Mouse (Mus musculus) cerebellum, adult 9-10 months (tissue): Measurements from ENCODE around the gene Myo1f.
A peak's percentile ranks its signal among the peaks of the same experiment; 100 is the strongest.

Experiments used
- DNase-seq: peaks from one replicate; pipeline ENCODE4 v3.0.0; 2022

Myo1f gene

DNA sequence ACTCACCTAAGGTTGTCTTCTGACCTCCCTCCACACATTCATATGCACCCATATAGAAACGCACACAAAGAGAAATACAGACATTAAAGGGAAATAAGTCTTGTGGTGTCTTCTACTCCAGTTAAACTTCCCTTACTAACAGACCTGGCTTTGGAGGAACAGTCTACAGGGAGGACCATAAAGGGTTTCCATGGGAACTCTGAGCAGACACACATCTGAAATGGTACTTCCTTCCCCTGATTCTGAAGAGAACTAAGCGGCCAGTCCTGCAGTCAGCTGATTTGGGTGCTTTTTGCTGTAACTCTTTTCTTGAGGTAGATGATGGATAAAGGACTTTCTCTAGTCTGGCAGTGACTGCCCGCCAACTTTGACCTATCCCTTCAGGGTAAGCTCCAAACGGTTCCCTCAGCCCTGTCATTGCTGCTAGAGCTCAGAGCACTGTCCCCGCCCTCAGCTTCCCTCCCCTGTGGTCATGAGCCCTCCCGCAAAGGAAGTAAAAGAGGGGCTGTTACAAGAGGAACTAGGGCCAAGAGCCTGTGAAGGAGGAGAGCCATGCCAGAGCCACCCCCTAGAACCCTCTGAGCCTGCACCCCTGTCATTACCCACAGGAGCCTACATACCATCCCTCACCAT, at the start of gene Myo1f:
Gene Myo1f (plus strand): TSS at position 485 of the 633 bp plus-strand sequence.
- DNase-seq = no peak

DNA sequence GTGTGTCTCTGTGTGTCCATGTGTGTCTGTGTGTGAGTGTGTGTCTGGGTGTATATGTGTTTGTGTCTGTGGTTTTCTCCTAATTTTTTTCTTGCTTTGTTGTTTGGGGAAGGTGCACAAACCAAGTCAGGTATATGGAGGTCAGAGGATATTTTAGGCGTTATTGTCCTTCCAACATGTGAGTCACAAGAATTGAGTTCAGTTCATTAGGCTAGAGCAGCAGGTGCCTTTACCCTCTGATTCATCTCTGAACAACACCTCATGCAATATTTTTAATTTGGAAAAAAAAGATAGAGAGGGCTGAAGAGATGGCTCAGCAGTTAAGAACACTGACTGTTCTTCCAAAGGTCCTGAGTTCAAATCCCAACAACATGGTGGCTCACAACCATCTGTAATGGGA, 47.1 kb upstream of the Myo1f start:
- no peak for DNase-seq

DNA sequence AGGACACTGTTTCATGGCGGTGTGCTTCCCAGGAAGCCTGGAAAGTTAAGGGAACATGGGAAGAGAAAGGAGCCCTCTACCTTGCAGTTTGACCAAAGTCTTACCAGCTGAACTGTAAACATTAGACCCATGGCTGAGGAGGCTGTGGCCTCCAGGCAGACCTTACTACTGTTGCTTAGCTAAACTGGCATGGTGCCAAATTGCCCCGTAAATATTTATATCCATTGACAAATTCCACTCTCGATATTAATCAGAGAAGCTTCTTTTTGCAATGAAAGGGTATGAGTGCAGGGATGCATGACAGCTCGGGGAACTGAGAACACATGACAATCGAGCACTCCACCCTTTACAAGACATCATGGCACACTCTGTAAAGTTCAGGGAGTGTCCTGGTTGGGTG, 45.3 kb upstream of the Myo1f start:
- DNase-seq = no peak

DNA sequence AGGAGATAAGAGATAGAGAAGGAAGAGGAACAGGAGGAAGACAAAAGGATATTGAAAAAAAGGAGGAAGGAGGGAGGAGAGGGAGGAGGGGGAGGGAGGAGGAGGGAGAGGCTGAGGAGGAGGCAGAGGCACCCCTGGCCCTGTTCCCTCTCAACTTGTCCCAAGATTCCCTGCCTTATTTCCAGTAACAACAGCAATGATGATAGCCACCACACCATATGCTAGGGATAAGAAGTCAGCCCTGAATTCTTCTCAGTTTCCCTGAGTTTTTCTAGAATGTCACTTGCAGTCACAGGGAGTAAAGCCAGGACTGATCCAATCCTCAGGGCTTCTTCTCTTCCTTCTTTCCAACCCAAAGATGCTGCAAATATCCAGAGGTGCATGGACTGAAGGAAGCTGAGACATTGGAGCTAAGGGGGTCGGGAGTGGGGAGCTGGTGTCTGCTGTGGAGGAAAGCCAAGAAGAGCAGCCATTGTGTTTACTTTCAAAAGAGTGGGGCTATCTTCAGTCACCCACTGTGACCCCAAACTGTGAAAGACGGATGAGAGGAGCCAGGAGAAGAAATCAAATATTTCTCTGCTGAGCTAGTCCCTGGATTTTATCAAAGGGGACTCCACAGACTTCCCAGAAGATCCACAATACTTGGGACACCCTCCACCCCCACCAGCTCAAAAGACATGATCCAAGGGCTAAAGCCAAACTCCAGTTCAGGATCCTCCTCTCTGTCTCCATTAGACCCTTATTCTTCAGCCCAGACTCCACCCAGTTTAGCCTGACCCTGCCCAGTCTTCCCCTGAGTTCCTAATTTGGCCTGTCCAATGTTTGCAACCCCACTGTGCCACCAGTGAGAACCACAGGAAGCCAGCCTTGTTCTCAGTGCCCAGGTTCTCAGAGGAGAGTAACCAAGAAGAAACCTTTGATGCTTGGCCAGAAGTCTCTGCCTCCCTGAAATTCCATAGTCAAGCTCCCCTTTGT, 42.8 kb upstream of the Myo1f start:
- DNase-seq = no peak

DNA sequence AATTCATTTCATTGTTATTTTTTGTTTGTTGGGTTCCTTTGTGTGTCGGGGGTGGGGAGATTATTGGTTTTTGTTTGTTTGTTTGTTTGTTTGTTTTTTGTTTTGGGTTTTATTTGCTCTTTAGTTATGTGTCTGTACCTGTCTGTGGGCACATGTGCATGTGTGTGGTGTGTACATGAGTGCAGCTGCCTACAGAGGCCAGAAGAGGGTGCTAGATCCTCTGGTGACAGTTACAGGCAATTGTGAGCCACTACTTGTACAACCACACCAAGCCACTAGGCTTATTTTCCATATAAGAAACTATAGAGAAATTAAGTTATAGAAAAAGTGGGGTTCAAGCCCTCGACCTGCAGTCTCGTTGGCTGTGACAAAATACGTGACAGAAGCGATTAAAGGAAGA, 41.6 kb upstream of the Myo1f start:
- DNase-seq = no peak

DNA sequence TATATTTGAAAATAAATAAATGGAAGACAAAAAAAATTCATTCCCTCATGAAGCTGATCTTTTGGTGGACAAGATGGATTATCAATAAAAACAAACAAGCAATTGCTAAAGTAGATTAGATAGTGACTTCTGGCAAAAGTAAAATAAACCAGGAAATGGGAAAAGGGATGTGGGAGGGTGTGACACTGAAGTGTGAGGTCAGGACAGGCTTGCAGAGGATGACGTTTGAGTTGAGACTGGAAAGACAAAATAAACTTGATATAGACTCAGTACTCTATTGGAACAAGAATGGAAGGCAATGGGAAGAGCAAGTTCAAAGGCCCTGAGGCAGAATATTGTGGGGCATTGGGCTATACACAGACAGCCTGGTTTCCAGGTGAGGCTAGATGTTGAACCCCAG, 35.1 kb upstream of the Myo1f start:
- no peak for DNase-seq

DNA sequence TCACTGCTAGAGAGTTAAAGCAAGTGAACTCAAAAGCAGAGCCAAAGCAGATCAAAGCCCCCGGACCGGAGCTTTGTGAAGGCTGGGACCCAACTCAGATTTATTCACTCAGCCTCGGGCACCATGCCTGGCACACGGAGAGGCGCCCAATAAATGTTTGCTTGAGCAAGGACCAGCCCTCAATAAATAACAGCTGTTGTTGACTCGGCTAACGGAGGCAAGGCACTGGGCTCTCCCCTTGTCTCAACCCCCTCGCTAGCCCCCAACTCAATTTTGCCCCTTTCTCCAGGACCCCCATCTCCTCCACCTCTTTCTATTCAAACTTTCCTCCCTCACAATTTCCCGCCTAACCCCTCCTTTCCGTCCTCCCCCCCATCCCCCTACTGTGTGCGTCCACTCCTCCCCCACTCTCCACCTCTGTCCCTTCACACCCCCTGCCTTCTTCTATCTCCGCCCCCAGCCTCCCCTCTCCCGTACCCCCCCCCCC, 32.0 kb upstream of the Myo1f start:
- DNase-seq = no peak

DNA sequence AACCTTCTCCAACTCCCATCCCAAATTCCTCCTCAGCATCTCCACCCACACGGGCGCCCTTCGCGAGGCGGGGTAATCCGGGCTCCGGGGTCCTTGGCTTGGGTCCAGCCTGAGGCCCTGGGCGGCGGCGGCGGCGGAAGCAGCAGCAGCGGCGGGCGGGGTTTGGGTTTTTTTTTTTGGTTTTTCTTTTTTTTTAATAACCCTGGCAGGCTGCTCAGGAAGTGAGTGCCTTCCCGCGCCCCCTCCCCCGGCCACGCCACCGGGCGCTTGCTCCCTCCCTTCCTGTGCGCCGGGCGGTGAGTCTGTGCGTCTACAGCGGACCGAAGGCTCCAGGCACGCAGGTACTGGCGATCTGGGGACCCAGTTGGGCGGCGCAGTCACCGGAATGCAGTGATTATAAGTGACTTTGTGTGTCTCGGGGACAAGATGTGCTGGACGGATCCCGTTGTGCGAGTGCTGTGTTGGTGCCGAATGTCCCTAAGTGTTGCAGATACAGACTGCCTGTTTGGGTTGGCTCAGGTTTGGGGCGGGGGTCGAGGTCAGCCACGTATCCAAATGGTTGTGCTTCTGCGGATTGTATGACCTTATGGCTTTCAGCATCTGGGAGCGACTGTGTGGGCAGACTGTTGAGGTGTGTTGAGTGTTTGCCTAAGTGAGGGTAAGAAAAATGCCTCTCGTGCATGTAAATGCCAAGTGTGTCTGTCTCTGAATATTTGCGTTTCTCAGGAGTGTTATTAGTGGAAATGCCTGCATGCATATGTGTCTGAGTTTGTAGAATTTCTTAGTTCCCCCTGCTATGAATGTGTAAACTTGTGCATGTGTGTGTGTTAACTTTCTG, 31.4 kb upstream of the Myo1f start, which contains the start of gene Adamts10:
Gene Adamts10 (plus strand): TSS at position 287 of the 838 bp plus-strand sequence.
- DNase-seq = peak; percentile 73

DNA sequence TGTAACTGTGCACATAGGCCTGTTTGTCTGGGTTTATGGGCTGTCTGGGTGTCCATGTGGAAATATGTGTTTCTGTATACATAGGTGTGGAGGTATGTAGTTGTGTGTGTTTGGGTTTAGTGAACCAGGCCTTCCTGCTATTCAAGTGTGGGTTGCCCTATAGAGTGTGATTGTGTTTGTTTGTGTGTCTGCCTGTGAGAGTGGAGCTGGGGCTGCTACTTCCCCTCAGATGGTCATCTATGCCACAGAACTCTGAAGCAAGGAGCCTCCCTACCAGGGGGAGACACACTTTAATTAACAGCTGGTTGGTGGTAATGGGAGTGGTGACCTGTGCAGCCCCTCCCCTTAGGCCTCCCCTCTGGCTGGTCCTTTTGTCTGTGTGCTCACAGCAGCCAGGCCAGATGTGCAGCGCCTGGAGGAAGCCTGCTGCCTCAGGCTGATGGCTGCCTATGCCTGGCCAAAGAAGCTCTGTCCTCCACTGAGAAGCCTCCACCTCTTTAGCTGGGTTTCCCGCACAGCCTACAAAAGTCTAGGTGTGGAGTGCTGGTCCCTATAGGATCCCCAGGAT, 30.6 kb upstream of the Myo1f start:
- DNase-seq = no peak

DNA sequence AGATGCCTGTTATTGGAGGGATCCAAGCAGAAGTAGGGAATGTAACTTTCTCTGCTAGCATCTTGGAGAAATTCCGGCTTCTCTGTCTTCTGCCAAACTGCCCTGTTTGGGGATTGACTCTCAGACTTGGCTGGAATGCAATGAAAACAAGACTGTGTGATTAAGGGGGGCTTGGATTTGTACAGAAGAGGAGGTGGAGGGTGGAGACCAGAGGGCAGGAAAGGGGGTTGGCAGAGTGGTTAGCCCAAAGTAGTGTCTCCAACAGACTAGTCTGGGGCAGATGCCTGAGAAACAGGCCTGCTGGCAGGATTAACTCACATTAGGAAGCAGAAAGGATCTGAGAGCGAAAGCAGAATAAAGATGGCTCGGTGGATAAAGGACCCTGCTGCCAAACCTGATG, 29.0 kb upstream of the Myo1f start:
- no peak for DNase-seq

DNA sequence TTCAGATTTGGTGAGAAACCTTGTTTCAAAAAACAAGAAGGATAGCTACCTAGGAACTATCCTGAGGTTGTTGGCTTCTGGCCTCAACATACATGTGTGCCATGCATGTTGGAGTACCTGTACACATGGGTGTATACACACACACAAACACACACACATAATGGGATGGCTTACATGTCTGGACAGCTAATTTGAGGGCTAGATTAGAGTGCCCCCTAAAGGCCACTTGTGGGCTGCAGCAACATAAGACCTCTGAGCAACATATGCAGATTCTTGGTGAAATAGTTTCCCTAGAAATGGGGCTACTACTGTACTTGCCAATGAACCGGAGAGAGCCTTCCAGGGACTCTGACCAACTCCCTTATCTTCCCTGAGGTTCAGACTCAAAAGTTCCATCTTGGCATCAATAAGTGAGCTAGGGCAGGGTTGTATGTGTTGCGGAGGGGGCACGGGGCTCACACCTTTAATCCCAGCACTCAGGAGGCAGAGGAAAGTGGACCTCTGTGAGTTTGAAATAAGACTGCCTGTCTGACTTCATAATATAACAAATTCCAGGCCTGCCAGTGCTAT, 16.3 kb upstream of the Myo1f start:
- DNase-seq = peak; percentile 82

DNA sequence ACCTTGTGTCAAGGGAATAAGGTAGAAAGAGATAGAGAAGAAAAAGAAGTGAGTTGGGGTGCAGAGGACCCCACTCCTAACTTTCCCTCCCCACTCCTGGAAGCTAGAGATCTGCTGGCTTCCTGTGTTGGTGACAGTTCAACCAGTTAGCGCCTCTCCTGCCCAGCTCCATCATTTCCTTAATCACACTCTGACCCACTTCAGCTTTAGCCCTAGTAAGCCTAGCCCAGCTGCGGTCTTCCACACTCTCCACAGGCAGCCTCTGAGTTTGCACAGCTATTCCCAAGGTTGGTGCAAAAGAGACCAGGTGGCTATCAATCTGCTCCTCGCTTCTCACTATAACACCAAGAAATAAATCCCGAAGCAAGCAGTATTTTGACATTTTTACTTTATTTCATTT, 15.6 kb upstream of the Myo1f start:
- peak; percentile 58 for DNase-seq

DNA sequence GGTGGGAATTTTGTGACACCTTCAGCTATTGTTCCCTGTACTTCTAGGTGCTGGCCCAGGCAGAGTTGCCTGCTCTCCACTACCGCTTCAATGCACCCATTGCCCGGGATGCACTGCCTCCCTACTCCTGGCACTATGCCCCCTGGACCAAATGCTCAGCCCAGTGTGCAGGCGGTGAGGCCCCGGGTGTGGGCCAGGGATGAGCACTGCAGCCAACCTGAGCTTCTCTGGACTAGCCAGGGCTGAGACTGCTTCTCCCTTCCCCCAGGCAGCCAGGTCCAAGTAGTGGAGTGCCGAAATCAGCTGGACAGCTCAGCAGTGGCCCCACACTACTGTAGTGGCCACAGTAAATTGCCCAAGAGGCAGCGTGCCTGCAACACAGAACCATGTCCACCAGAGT, 6.3 kb upstream of the Myo1f start:
- peak; percentile 94 for DNase-seq

DNA sequence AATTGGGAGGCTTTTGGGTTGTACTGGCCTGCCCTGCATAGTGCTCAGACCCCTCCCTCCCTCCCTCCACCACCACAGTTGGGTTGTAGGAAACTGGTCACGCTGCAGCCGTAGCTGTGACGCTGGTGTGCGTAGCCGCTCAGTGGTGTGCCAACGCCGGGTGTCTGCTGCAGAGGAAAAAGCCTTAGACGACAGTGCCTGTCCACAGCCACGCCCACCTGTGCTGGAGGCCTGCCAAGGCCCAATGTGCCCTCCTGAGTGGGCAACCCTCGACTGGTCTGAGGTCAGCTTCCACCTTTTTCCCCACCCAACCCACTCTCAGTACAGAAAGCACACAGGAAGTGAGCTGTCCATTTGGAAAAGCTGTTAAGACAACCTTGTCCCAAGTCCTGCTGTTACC, 5.1 kb upstream of the Myo1f start:
- DNase-seq = peak; percentile 53

DNA sequence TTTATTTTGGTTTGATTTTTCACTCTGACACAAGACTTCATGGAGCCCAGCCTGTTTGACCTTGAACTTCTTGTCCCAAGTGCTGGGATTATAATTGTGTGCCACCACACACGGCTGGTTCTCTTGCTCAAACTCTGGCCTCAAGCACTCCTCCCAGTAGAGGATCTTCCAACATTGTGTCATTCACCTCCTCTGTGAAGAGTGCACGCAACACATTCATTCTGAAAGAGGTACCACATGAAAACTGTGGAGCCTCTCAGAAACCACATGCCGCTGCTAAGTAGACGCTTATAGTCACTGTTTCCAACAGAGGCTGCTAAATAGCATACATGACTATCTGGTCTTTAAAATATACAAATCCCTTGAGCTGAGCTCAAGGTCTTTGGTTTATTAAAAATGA, 3.4 kb upstream of the Myo1f start:
- no peak for DNase-seq

DNA sequence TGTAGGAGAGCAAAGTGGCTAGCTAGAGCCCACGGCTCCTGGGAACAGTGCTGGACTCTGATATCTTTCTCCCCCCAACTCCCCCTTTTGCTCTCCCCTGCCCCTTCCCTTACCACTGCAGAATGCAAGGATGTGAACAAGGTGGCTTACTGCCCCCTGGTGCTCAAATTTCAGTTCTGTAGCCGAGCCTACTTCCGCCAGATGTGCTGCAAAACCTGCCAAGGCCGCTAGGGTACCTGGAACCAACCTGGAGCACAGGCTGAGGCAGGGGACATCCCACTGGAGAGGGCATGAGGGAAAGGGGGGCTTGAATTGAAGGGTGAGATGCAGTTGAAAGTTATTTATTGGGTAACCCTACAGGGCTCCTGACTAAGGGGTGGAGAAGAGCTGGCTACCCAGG, 2.5 kb upstream of the Myo1f start:
- DNase-seq = peak; percentile 31

DNA sequence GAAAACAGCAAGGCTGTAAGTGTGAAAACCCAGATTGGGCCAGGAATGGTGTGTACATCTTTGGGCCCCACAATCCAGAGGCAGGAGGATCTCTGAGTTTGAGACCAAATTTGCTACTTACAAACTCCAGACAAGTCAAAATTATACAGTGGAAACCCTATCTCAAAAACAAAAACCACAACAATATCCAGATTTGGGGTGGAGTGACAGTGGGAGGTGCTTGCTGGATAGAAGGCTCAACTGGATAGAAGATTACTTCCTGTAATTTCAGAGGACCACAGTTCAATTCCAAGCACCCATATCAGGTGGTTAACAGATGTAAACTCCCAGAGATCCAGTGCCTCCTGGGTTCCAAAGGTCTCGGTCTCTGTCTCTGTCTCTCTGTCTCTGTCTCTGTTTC, 971 bp upstream of the Myo1f start:
- no peak for DNase-seq

DNA sequence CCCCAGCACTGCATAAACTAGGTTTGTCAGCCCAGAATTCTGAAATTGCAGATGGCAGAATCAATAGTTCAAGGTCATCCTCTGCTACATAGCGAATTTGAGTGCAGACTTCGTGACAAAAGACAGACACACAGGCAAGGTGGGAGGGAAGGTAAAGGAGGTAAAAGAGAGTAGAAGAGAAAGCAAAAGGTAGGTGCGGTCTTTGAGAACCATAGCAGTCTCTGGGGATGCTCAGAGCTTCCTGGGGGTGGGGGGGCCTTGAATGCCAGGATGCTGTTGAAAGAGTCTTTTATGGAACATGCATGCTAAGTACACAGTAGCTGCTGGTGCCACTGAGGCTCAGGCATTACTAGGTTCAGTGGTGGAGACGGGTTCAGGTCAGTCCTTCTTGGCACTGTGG, 2.4 kb downstream of the Myo1f start:
- DNase-seq = no peak

DNA sequence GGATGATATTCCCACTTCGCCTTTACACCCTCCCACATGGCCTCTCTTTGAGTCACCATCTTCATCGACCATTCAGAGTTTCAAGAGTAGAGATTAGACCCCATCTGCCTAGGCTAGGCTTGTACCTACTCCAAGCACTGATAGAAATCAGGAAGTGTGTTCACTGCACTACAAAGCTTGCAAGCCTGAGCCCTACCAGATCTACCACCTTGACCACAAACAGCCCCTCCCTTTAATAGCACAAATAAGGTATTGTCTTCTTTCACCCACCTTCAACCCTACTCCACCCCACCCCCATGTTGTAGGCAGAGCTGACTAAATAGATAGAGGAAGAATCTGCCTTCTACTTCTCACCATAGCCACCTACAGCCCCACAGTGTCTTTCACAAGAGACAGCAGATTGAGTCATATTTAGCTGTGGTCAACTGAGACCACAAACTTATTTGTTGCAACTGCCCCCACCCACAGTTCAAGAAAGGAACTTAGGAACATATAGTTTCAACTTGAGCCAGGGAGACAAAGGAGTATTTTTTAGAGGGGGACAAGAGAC, 8.1 kb downstream of the Myo1f start:
- no peak for DNase-seq

DNA sequence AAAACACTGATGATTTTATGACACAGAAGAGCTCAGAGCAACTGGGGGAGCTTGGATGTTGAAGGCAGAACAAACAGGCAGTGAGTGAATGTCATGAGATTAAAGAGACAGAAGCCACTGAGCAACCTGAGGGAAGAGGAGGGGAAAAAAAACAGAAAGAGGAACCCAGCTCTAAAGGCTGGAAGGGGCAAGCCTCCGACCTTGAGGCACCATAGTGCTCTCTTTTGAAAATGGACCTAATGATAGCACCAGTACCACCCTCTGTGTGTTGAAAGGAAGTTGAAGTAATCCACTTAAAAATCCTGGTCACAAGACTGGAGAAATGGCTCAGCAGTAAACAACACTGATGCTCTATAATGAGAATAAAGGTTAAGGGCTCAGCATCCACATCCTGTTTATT, 9.1 kb downstream of the Myo1f start:
- DNase-seq = no peak

DNA sequence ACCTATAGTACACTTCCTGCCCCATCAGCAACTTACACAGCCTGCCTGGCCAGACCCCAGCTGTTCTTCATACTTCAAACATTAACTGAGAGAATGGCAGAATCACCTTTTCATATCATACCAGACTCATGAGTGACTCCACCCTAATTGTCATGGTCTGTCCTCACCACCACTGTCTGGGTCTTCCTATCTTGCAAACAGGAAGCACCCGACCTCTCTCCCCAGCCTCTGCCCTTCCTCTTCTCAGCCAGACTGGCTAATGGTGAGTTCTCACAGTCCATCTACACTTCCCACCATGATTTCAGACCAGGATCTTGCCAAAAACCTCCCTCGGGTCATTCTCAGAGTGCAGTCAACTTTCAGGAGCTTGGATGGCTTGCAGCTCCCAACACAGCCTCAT, 10.7 kb downstream of the Myo1f start:
- no peak for DNase-seq

DNA sequence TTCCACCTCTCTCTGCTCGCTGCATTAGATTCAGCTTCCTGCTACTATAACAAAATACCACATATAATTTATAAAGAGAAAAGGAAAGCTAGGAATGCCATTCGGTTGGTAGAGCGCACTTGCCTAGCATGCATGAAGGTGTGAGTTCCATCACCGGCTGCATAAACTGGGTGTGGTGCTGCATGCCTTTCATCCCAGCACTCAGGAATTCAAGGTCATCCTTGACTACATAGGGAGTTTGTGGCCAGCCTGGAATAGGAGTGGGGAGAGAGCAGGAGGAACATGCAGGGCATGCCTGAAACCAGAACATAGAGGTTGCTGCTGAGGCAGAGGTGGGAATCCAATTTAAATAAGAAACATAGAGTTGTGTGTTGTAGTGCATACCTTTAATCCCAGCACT, 28.6 kb downstream of the Myo1f start:
- DNase-seq = no peak
